Mouse (Mus musculus) small intestine, adult 2 months (tissue): Measurements from ENCODE around the gene Gns.
A peak's percentile ranks its signal among the peaks of the same experiment; 100 is the strongest.

ENCODE experiments used
- CTCF ChIP-seq: fragments of 200-500 bp; IDR thresholded peaks from 2 replicates; pipeline ENCODE4 v1.5.1; 2012; ENCODE audit warnings: low read depth, mild to moderate bottlenecking, control low read depth, inconsistent platforms, low read length, moderate library complexity, mixed read lengths; ENCODE audit not compliant: insufficient replicate concordance, insufficient read length; ENCODE audit errors: extremely low read depth
- POLR2A ChIP-seq: fragments of 200-500 bp; IDR thresholded peaks from 2 replicates; pipeline ENCODE4 v1.6.1; 2012; ENCODE audit warnings: low read depth, mild to moderate bottlenecking, control low read depth, inconsistent platforms, low read length, moderate library complexity

DNA sequence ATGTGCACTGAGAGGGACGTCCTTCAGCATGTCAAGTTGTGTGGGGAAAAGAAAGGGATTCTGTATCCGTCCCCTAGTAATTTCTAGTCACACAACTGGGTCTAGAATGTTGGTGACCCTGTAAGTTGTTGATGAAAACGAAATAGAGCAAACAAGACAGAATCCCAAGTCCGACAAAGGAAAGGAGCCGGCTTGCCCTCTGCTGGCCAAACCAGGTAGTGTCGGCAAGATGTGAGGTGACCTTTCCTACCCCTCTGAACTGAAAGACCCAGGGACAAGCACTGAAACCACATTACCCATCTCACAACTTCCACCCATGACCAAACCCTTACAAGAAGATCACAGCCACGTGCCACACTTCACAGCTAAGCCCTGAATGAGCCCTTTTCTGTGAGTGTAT is 34.0 kb upstream of the Gns start:
- TF ChIP-seq CTCF: peak; percentile 88; the same call in 1 of the 2 replicates
- no peak for TF ChIP-seq POLR2A
